Mouse (Mus musculus): Measurements from ENCODE around the gene Ksr2. TPM values are rescaled to one million over a fixed set of nuclear protein-coding genes. Genes with fewer than 3 reads are reported as not detected.
"Not testable (repeated sequence)": the region's sequence is repeated elsewhere in the genome, so short reads cannot be mapped to it uniquely, and the experiment has no call there.

Ksr2 gene
- polyA plus RNA-seq (2016; fragmentation: Nextera tagmentation; extraction: Ambion mirVana), result 2.6 and 3.9 TPM in 2 replicates

DNA sequence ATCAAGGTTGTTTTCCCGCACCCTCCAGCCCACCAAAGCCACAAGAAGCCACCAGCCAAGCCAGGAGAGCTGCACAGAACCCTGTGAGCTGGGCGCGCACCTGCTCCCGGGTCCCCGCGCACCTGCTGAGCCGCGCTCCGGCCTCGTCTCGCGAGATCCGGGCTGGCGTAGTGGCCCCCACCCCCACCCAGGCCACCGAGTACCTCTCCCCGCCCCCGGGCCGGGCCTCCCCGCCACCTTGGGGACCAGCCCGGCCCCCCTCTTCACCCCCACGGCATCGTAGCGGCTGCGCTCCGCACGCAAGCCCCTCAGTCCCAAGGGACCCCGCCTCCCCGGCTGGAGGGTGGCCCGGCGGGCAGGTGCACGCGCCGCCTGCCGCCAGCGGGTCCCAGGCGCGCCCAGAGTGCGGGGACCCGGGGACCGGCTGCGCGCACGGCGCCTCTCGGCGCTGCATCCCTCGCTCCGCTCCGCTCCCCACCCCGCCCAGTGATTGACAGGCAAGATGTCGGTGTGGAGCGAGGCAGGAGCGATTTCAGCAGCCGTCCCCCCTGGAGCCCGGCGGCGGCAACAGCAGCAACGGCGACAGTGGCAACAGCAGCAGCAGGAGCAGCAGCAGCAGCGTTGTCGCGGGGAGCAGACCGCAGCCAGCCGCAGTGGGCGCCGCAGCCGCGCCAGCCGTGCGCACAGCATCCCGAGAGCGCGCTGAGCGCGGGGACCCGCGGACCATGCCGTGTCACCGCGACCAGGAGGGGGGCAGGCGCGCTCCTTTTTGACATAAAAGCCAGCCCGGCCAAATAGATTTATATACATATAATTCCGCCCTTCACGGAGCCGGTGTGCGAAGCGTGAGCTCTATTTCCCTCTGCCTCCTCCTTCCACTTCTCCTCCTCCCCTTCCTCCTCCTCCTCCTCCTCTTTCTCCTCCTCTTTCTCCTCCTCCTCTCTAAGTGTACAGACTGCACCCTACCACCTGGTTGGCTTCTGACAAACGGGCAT lies at the start of gene Ksr2:
Gene Ksr2 (plus strand): TSS at position 494 of the 995 bp plus-strand sequence.
- Histone ChIP-seq H3K4me2 (replicated peaks) (peak within 1 kb of the TSS; percentile 83), H3K9ac (replicated peaks) (peak within 1 kb of the TSS; percentile 73), H3K4me1 (peaks cover 21% of the 10 kb centered on the region), H3K27me3 (peaks cover 48% of the 10 kb centered on the region), H3K36me3 (no peaks in the 10 kb centered on the region), H3K9me3 (no peaks in the 10 kb centered on the region), H3K27ac (replicated peaks) (peak within 1 kb of the TSS; percentile 96), H3K4me3 (peak within 1 kb of the TSS; percentile 71)
- peak; percentile 90 for ATAC-seq (ENCODE audit: low FRiP score, low read depth)
- under 1% methylated on average over 86 of the region's 89 CpGs for WGBS

DNA sequence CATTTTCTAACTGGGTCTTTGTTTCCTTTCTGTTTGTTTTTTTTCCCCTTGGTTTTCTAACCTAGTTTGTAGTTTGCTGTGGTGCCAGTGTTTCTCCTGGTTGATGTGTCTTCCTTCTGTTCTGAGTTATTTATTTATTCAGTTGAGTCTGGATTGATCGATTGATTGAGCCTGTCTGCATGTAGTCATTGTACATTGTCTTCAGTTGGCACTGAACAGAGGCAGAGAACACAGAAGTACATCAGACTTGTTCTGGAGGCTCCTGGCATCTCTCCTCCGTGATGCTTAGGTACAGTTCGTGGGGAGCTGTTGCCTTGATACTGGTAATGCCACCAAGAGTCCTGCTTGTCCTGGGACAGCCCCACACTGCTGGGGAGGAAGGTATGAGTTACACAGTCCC lies 49.0 kb upstream of the Ksr2 start:
- Histone ChIP-seq H3K27me3 (no peaks in the 10 kb centered on the region), H3K4me1 (peaks cover 19% of the 10 kb centered on the region), H3K36me3 (peaks cover 56% of the 10 kb centered on the region), H3K27ac (replicated peaks) (no peak overlapping the region), H3K4me3 (no peak overlapping the region), H3K4me2 (replicated peaks) (no peak overlapping the region), H3K9me3 (no peaks in the 10 kb centered on the region), H3K9ac (replicated peaks) (no peak overlapping the region)
- WGBS, result 94% methylated on average over 3 of the region's 3 CpGs
- no peak for ATAC-seq (ENCODE audit: low FRiP score, low read depth)

DNA sequence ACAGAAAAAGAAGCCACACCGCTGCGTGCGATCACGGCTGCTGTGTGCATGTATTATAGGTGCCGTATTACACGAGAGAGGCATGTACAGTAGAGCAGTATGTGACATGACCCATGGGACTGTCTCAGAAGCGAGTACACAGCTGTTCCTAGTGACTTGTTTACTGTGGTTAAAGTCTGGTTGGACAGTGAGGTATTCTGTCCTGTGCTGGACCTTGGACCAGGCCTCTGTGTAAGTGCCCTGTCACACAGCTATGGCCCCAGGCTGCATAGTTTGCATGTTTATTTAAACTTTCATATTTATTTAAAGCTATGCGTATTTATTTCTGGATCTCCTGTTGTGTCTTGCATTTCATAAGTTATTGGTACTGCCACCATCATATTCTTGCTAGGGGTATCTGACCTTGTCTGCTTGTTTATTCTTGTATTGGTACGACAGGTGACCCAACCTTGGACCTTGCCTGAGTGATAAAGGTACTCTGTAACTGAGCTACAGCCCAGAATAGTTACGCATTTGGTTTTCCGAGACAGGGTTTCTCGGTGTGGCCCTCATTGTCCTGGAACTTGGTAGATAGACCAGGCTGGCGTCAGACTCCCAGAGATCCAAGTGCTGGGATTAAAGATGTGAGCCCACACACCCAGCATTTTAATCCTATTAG lies 47.8 kb upstream of the Ksr2 start:
- no peak for ATAC-seq (ENCODE audit: low FRiP score, low read depth)
- H3K36me3 ChIP-seq, result peaks cover 68% of the 10 kb centered on the region
- WGBS, result 91% methylated on average over 13 of the region's 13 CpGs
- no peak overlapping the region for H3K27ac ChIP-seq (replicated peaks)
- H3K27me3 ChIP-seq, result no peaks in the 10 kb centered on the region
- no peaks in the 10 kb centered on the region for H3K9me3 ChIP-seq
- no peak overlapping the region for H3K4me2 ChIP-seq (replicated peaks)
- H3K9ac ChIP-seq (replicated peaks), result no peak overlapping the region
- H3K4me1 ChIP-seq, result peaks cover 7% of the 10 kb centered on the region
- no peak overlapping the region for H3K4me3 ChIP-seq

DNA sequence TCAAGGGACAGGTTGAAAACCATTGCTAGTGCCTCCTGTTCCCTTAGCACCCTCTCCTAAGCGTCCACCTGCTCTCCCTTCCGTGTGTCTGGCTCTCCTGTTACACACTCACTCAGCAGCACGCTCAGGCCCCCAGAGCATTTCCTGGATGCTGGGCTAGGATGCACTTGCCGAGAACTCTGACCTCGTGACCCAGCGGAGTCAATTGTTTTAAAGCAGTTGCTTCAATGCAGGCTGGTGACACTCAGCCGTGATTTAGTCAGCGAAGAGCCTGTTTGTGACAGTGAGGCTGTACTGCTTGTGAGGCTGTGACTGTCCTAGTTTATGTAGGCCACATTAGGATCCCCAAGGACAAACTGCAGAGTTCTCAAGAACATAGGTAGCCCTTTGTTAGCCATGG lies 46.6 kb upstream of the Ksr2 start:
- no peak overlapping the region for H3K4me2 ChIP-seq (replicated peaks)
- no peaks in the 10 kb centered on the region for H3K9me3 ChIP-seq
- H3K9ac ChIP-seq (replicated peaks), result no peak overlapping the region
- no peak overlapping the region for H3K27ac ChIP-seq (replicated peaks)
- no peaks in the 10 kb centered on the region for H3K27me3 ChIP-seq
- H3K4me3 ChIP-seq, result no peak overlapping the region
- H3K36me3 ChIP-seq, result peaks cover 80% of the 10 kb centered on the region
- 0 out of 2 replicates have a peak, but pooled peaks cover 4% of the 10 kb centered on the region for H3K4me1 ChIP-seq
- 68% methylated on average over 8 of the region's 8 CpGs for WGBS
- no peak for ATAC-seq (ENCODE audit: low FRiP score, low read depth)

DNA sequence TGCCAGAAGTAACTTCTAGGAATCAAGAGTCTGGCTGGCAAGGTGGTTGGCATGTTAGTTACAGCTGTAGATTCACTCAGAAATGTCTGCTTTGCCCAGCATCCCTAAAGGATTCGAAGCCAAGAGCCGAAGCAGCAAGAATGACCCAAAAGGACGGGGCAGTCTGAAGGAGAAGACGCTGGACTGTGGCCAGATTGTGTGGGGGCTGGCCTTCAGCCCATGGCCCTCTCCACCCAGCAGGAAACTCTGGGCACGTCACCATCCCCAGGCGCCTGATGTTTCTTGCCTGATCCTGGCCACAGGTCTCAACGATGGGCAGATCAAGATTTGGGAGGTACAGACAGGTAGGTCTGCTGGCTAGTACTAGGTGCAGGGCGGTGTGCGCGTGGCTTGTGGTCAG lies 43.2 kb upstream of the Ksr2 start:
- no peak overlapping the region for H3K9ac ChIP-seq (replicated peaks)
- no peak overlapping the region for H3K27ac ChIP-seq (replicated peaks)
- no peaks in the 10 kb centered on the region for H3K27me3 ChIP-seq
- H3K4me3 ChIP-seq, result no peak overlapping the region
- WGBS, result 92% methylated on average over 10 of the region's 10 CpGs
- H3K4me2 ChIP-seq (replicated peaks), result no peak overlapping the region
- H3K4me1 ChIP-seq, result no peaks in the 10 kb centered on the region
- H3K9me3 ChIP-seq, result no peaks in the 10 kb centered on the region
- H3K36me3 ChIP-seq, result peaks cover 88% of the 10 kb centered on the region
- no peak for ATAC-seq (ENCODE audit: low FRiP score, low read depth)

DNA sequence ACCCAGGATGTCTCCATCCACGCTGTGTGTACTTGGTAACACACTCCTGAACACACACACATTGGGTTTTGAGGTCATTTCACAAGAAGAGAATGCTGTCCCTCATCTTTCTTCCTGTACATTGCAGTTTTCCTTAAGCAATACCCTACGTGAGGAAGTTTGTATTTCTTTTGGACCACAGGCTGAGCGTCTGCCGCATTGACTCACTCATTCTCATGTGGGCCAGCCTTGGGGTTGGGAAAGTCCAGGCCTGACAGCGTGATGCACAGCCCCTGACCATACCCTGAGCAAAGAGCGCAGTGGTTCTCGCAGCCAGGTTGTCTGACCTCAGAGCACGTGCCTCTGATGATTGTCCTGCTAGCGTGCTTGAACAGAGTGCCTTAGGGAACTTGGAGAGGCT lies 40.4 kb upstream of the Ksr2 start:
- no peaks in the 10 kb centered on the region for H3K9me3 ChIP-seq
- no peaks in the 10 kb centered on the region for H3K4me1 ChIP-seq
- H3K4me2 ChIP-seq (replicated peaks), result no peak overlapping the region
- no peak for ATAC-seq (ENCODE audit: low FRiP score, low read depth)
- H3K27ac ChIP-seq (replicated peaks), result no peak overlapping the region
- H3K36me3 ChIP-seq, result peaks cover 91% of the 10 kb centered on the region
- 93% methylated on average over 9 of the region's 9 CpGs for WGBS
- no peak overlapping the region for H3K9ac ChIP-seq (replicated peaks)
- H3K27me3 ChIP-seq, result no peaks in the 10 kb centered on the region
- no peak overlapping the region for H3K4me3 ChIP-seq

DNA sequence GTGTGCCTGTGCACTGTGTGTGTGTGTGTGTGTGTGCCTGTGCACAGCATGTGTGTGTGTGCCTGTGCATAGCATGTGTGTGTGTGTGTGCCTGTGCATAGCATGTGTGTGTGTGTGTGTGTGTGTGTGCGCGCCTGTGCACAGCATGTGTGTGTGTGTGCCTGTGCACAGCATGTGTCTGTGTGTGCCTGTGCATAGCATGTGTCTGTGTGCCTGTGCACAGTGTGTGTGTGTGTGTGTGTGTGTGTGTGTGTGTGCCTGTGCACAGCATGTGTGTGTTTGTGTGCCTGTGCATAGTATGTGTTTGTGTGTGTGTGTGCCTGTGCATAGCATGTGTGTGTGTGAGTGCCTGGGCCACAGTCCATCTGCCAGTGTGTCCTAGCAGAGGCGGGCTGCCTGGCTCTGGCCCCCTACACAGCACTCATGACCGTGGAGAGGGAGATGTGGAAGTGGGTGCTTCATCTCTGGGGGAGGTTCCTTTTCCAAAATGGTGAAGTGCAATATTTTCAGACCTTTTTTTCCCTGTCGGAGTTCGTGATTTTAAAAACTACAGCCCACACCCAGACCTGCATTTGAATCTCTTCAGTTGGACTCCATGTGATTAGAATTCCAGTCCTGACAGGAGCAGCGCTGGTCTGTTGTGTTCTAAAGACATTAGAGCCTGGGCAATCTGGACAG lies 39.3 kb upstream of the Ksr2 start:
- ATAC-seq (ENCODE audit: low FRiP score, low read depth), result no peak
- H3K4me3 ChIP-seq, result no peak overlapping the region
- H3K4me2 ChIP-seq (replicated peaks), result no peak overlapping the region
- H3K36me3 ChIP-seq, result peaks cover 91% of the 10 kb centered on the region
- no peaks in the 10 kb centered on the region for H3K4me1 ChIP-seq
- no peak overlapping the region for H3K27ac ChIP-seq (replicated peaks)
- no peaks in the 10 kb centered on the region for H3K27me3 ChIP-seq
- no peak overlapping the region for H3K9ac ChIP-seq (replicated peaks)
- H3K9me3 ChIP-seq, result no peaks in the 10 kb centered on the region
- 86% methylated on average over 7 of the region's 7 CpGs for WGBS

DNA sequence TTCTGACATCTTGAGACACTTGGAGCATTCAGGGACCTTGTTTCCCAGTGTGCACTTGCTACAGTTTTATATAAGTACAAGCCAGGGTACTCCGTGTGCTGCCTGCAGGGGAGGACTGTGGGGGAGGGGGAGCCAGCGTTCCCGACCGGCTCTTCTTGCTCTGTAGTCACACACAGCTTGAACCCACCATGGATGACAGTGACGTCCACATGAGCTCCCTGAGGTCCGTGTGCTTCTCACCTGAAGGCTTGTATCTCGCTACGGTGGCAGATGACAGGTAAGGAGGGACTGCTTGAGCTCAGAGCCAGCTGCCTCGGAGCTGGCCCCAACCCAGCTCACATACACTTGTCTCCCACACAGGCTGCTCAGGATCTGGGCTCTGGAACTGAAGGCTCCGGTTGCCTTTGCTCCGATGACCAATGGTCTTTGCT lies 37.5 kb upstream of the Ksr2 start:
- 87% methylated on average over 11 of the region's 11 CpGs for WGBS
- ATAC-seq (ENCODE audit: low FRiP score, low read depth), result no peak
- H3K9ac ChIP-seq (replicated peaks), result no peak overlapping the region
- H3K9me3 ChIP-seq, result no peaks in the 10 kb centered on the region
- peaks cover 91% of the 10 kb centered on the region for H3K36me3 ChIP-seq
- no peaks in the 10 kb centered on the region for H3K4me1 ChIP-seq
- no peak overlapping the region for H3K27ac ChIP-seq (replicated peaks)
- no peak overlapping the region for H3K4me2 ChIP-seq (replicated peaks)
- H3K4me3 ChIP-seq, result no peak overlapping the region
- no peaks in the 10 kb centered on the region for H3K27me3 ChIP-seq

DNA sequence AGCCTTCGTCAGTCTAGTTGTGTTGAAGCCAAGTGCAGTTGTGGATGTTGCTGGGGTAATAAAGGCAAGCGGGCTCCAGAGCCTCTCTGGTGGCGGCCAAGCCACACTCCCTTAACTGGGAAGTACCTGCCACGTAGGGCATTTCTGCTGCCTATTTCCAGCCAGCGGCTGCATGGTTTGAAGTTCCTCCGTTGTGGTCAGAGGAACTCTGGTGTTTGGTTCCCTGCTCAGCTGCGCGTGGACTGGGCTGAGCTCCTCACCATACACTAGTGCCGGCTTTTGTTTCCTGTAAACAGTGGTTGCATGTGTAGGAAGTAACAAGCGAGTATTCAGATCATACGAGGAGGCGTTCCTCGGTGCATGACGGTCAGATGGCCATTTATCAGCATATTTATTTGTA lies 36.1 kb upstream of the Ksr2 start:
- not testable (repeated sequence) for H3K9ac ChIP-seq (replicated peaks); H3K4me3 ChIP-seq; H3K4me2 ChIP-seq (replicated peaks); H3K27me3 ChIP-seq; H3K4me1 ChIP-seq; H3K27ac ChIP-seq (replicated peaks); ATAC-seq (ENCODE audit: low FRiP score, low read depth); H3K9me3 ChIP-seq
- peaks cover 91% of the 10 kb centered on the region for H3K36me3 ChIP-seq
- 92% methylated on average over 14 of the region's 14 CpGs for WGBS

DNA sequence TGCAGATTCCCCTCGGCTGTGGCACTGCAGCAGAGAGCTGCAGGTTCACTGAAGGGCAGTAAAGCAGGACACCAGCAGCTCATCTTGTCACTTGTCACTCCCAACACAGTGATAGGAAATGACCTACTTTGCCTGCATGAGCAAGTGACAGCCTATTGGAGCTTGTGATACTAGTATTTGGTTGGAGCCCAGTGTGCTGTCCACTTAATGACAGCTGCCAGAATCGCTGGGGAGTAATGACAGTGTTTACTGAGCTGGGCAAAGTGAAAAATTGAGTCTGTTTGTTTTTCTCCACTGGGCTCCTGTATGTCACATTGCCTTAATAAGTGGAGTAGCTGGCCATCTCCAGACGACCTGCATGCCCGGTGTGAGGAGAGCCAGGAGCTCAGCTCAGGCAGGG lies 33.6 kb upstream of the Ksr2 start:
- H3K27me3 ChIP-seq, result no peaks in the 10 kb centered on the region
- H3K4me3 ChIP-seq, result no peak overlapping the region
- ATAC-seq (ENCODE audit: low FRiP score, low read depth), result no peak
- no peaks in the 10 kb centered on the region for H3K9me3 ChIP-seq
- H3K4me1 ChIP-seq, result no peaks in the 10 kb centered on the region
- WGBS, result 83% methylated on average over 4 of the region's 4 CpGs
- H3K9ac ChIP-seq (replicated peaks), result no peak overlapping the region
- no peak overlapping the region for H3K4me2 ChIP-seq (replicated peaks)
- H3K27ac ChIP-seq (replicated peaks), result no peak overlapping the region
- peaks cover 92% of the 10 kb centered on the region for H3K36me3 ChIP-seq

DNA sequence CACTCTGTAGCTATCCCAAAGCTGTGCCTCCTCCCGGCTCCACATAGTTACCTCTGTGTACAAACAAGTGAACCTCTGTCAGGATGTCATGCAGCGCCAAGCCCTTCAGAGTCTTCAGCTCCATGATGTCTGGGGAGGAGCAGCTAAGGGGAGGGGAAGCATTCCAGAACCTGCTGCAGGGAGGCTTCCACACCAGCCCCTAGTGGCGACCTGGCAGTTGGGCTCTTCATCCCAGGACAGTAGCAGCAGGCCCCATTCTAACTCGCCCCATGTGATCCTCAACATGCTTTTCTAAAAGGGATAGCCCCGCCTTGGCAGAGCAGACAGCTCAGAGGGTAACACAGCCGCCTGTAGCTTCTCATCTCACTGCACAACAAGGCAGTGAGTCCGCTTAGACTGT lies 32.0 kb upstream of the Ksr2 start:
- Histone ChIP-seq H3K4me2 (replicated peaks) (no peak overlapping the region), H3K4me1 (no peaks in the 10 kb centered on the region), H3K9me3 (no peaks in the 10 kb centered on the region), H3K4me3 (no peak overlapping the region), H3K36me3 (peaks cover 81% of the 10 kb centered on the region), H3K27me3 (no peaks in the 10 kb centered on the region), H3K9ac (replicated peaks) (no peak overlapping the region), H3K27ac (replicated peaks) (no peak overlapping the region)
- no peak for ATAC-seq (ENCODE audit: low FRiP score, low read depth)
- WGBS, result 77% methylated on average over 7 of the region's 7 CpGs

DNA sequence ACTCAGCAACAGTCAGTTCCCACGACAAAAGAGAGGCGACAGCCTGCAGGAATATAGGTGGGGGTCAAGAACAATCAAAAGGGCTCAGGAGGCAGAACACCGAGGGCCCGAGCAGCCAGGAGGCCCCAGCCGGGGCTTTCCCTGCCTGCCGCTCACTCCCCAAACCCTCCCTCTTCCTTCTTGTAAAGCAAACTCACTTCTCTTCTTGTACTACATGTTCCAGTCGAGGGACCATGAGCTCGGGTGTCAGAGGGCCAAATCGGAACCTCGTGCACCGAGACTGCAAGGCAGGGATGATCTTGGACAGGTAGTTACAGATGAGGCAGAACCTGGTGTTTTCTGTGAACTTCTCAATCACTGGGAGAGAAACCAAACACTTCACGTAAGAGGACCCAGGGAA lies 30.6 kb upstream of the Ksr2 start:
- H3K4me1 ChIP-seq, result peaks cover 11% of the 10 kb centered on the region
- no peaks in the 10 kb centered on the region for H3K27me3 ChIP-seq
- no peaks in the 10 kb centered on the region for H3K9me3 ChIP-seq
- ATAC-seq (ENCODE audit: low FRiP score, low read depth), result no peak
- peaks cover 72% of the 10 kb centered on the region for H3K36me3 ChIP-seq
- no peak overlapping the region for H3K4me2 ChIP-seq (replicated peaks)
- no peak overlapping the region for H3K9ac ChIP-seq (replicated peaks)
- 76% methylated on average over 12 of the region's 12 CpGs for WGBS
- no peak overlapping the region for H3K27ac ChIP-seq (replicated peaks)
- no peak overlapping the region for H3K4me3 ChIP-seq

All from midbrain, embryonic 12.5 days (tissue).